Mouse (Mus musculus) kidney, adult 18-20 months (tissue): Measurements from ENCODE around the gene Tmsb4x.

ENCODE experiments used
- DNase-seq: peaks from one replicate; pipeline ENCODE4 v3.0.0; 2021

Tmsb4x gene

GRCm38 (mm10) chrX:167179961-167180642 is 29.0 kb downstream of the Tmsb4x start:
- no peak for DNase-seq

GRCm38 (mm10) chrX:167179549-167179948 is 29.6 kb downstream of the Tmsb4x start:
- DNase-seq = no peak

- no peak for DNase-seq
Observed at GRCm38 (mm10) chrX:167175319-167175718, 33.8 kb downstream of the Tmsb4x start.

GRCm38 (mm10) chrX:167174311-167174710 is 34.8 kb downstream of the Tmsb4x start:
- no peak for DNase-seq

GRCm38 (mm10) chrX:167172256-167172655 is 36.9 kb downstream of the Tmsb4x start:
- DNase-seq = no peak

- no peak for DNase-seq
Observed at GRCm38 (mm10) chrX:167171281-167171680, 37.8 kb downstream of the Tmsb4x start.

GRCm38 (mm10) chrX:167167282-167167681 is 41.8 kb downstream of the Tmsb4x start:
- no peak for DNase-seq

GRCm38 (mm10) chrX:167166051-167166450 is 43.1 kb downstream of the Tmsb4x start:
- DNase-seq = no peak

DNA sequence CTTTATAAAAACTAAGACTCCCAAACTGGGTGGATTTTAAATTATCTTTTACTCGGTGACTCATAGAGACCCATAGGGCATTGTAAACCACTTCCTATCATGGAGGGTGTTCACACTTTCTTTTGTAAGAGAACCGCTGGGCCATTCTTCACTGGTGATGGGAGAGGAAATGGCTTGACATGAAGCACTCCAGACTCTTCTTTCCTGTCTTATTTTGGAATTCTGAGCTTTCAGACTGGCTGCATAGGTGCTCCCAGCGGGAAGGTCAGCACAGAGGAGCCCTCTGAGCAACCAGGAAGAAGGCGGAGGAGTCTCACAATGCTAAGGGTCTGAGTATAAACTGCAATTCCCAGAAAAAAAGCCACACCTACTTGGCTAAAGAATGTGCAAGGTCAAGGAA is 51.4 kb downstream of the Tmsb4x start:
- no peak for DNase-seq
